Mouse (Mus musculus) stomach, postnatal 0 days (tissue): Measurements from ENCODE around the gene Cd38. TPM values are rescaled to one million over a fixed set of nuclear protein-coding genes. Genes with fewer than 3 reads are reported as not detected.

ENCODE experiments used
- ATAC-seq: fragments of 200-750 bp; cut with Nextera tagmentation; 2 replicates; pipeline ENCODE4 v1.8.0; 2017; ENCODE audit not compliant: low FRiP score, low TSS enrichment
- DNase-seq: peaks from one replicate; pipeline ENCODE4 v3.0.0-alpha.2; 2016; ENCODE audit warnings: low spot score
- H3K27ac ChIP-seq: fragments of 300-500 bp; sonication (generic); replicated peaks from 2 replicates; pipeline ENCODE4 v1.5.1; 2014; ENCODE audit warnings: mild to moderate bottlenecking, control low read depth
- H3K27me3 ChIP-seq: fragments of 300-500 bp; sonication (generic); 2 replicates; pipeline ENCODE4 v1.6.1; 2014; ENCODE audit warnings: low read length; ENCODE audit not compliant: control insufficient read depth, insufficient read depth
- H3K36me3 ChIP-seq: fragments of 300-500 bp; sonication (generic); 2 replicates; pipeline ENCODE4 v1.6.1; 2014; ENCODE audit warnings: low read length, mixed read lengths; ENCODE audit not compliant: control insufficient read depth, insufficient read depth
- H3K4me1 ChIP-seq: fragments of 300-500 bp; sonication (generic); replicated peaks from 2 replicates; pipeline ENCODE4 v1.6.1; 2014; ENCODE audit warnings: antibody characterized with exemption; ENCODE audit not compliant: control insufficient read depth, insufficient read depth
- H3K4me2 ChIP-seq: fragments of 300-500 bp; sonication (generic); replicated peaks from 2 replicates; pipeline ENCODE4 v1.6.1; 2014; ENCODE audit warnings: low read depth, mild to moderate bottlenecking, control low read depth, moderate library complexity
- H3K4me3 ChIP-seq: fragments of 300-500 bp; sonication (generic); 2 replicates; pipeline ENCODE4 v1.5.1; 2014; ENCODE audit warnings: low read depth, low read length, control low read depth
- H3K9ac ChIP-seq: fragments of 300-500 bp; sonication (generic); 2 replicates; pipeline ENCODE4 v1.6.1; 2014; ENCODE audit warnings: mild to moderate bottlenecking, low read length, control low read depth, mixed read lengths
- H3K9me3 ChIP-seq: fragments of 300-500 bp; sonication (generic); 2 replicates; pipeline ENCODE4 v1.6.1; 2016; ENCODE audit warnings: low read length; ENCODE audit not compliant: control insufficient read depth
- CTCF ChIP-seq: IDR thresholded peaks from 2 replicates; pipeline ENCODE4 v1.5.1; 2016; ENCODE audit warnings: antibody characterized with exemption, low read depth, mild to moderate bottlenecking, moderate library complexity
- EP300 ChIP-seq: optimal IDR thresholded peaks from 2 replicates; pipeline ENCODE3; 2016; ENCODE audit warnings: antibody characterized with exemption
- WGBS: fragments of 180-500 bp; shearing (Covaris S2); extraction: QIAGEN DNeasy Blood & Tissue Kit; methylation state at CpG from one replicate; pipeline ENCODE4 v1.1.7; 2014; 5-methylcytosine and 5-hydroxymethylcytosine counted together
- polyA plus RNA-seq: library from polyadenylated mRNA; unstranded; fragments of >200 nt; fragmentation: Nextera tagmentation; extraction: Ambion mirVana; gene quantifications from 2 replicates; pipeline ENCODE4 v1.2.1, GENCODE M21; 2015

Cd38 gene
- polyA plus RNA-seq, 1 experiment from 2014 or later: 5.1 TPM

DNA sequence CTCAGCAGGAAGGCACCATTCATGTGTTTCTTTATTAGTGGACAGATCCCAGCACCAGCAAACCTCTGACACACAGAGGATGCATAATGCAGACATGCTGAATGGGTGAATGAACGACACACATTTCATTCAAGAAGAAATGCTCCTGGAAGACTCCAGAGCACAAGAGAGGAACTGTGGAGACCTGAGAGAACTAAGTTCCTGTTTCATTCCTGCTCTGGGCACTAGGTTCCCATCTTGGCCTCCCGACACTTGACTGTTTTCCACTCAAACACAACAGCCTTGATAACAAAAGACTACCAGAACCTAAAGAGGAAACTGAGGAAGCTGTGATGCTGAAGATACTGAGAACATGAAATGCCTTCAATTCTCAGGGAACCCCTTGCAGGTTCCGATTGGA is 20.1 kb upstream of the Cd38 start:
- 91% methylated on average over 3 of the region's 3 CpGs for WGBS
- Histone ChIP-seq H3K4me1 (no peaks in the 10 kb centered on the region), H3K27me3 (no peaks in the 10 kb centered on the region), H3K4me3 (no peak overlapping the region), H3K9ac (no peak overlapping the region), H3K4me2 (no peak overlapping the region), H3K36me3 (no peaks in the 10 kb centered on the region), H3K9me3 (no peaks in the 10 kb centered on the region), H3K27ac (no peak overlapping the region)
- DNase-seq (no peak), ATAC-seq (no peak)
- no peak for TF ChIP-seq CTCF
- no peak for TF ChIP-seq EP300

GRCm38 (mm10) chr5:43853096-43853867 is 15.1 kb upstream of the Cd38 start:
- no peaks in the 10 kb centered on the region for H3K9me3 ChIP-seq
- no peaks in the 10 kb centered on the region for H3K4me1 ChIP-seq
- no peaks in the 10 kb centered on the region for H3K27me3 ChIP-seq
- WGBS: 79% methylated on average over 11 of the region's 11 CpGs
- H3K4me3 ChIP-seq: no peak overlapping the region
- H3K27ac ChIP-seq: no peak overlapping the region
- H3K4me2 ChIP-seq: no peak overlapping the region
- no peak overlapping the region for H3K9ac ChIP-seq
- DNase-seq: no peak
- no peak for ATAC-seq
- TF ChIP-seq EP300 (no peak), CTCF (no peak)
- no peaks in the 10 kb centered on the region for H3K36me3 ChIP-seq

- H3K9me3 ChIP-seq: no peaks in the 10 kb centered on the region
- no peak for TF ChIP-seq EP300
- TF ChIP-seq CTCF: no peak
- 77% methylated on average over 7 of the region's 7 CpGs for WGBS
These were observed 14.4 kb upstream of the Cd38 start for GRCm38 (mm10) chr5:43853868-43854488.

DNA sequence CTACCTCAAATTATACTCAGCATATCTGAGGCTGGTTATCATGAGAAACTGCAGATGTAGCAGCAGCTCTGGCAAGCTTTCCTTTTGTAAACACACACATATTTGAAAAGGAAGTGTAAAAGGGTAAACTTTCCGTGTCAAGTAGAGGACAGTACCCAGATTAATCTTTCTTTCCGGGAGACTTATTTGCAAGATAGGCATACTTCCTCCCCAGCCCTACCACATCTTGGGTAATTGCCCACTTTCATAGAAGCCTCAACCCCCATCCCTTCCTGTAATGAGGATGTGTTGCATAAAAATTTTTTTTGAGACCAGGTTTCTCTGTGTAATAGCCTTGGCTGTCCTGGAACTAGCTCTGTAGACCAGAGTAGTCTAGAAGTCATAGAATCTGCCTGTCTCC is 12.6 kb upstream of the Cd38 start:
- TF ChIP-seq EP300 (no peak), CTCF (no peak)
- Histone ChIP-seq H3K9ac (no peak overlapping the region), H3K36me3 (no peaks in the 10 kb centered on the region), H3K4me1 (no peaks in the 10 kb centered on the region), H3K9me3 (no peaks in the 10 kb centered on the region), H3K27ac (no peak overlapping the region), H3K4me3 (no peak overlapping the region), H3K27me3 (no peaks in the 10 kb centered on the region), H3K4me2 (no peak overlapping the region)
- WGBS: 2% methylated on average over 2 of the region's 2 CpGs
- ATAC-seq (peak; percentile 76; the same call in 1 of the 2 replicates), DNase-seq (no peak)

More at GRCm38 (mm10) chr5:43853868-43854488, 14.4 kb upstream of the Cd38 start:
- no peak for ATAC-seq
- DNase-seq: no peak
- no peaks in the 10 kb centered on the region for H3K36me3 ChIP-seq
- no peak overlapping the region for H3K9ac ChIP-seq
- H3K4me3 ChIP-seq: no peak overlapping the region
- H3K4me1 ChIP-seq: no peaks in the 10 kb centered on the region
- H3K27me3 ChIP-seq: no peaks in the 10 kb centered on the region
- no peak overlapping the region for H3K4me2 ChIP-seq
- H3K27ac ChIP-seq: no peak overlapping the region

- Histone ChIP-seq H3K4me2 (no peak overlapping the region), H3K27ac (no peak overlapping the region), H3K27me3 (no peaks in the 10 kb centered on the region), H3K9ac (no peak overlapping the region), H3K9me3 (no peaks in the 10 kb centered on the region), H3K36me3 (no peaks in the 10 kb centered on the region), H3K4me1 (no peaks in the 10 kb centered on the region), H3K4me3 (no peak overlapping the region)
- ATAC-seq (no peak), DNase-seq (no peak)
- TF ChIP-seq EP300 (no peak), CTCF (no peak)
- WGBS: 74% methylated on average over 8 of the region's 8 CpGs
These were observed 8.7 kb upstream of the Cd38 start for GRCm38 (mm10) chr5:43859663-43860062.

DNA sequence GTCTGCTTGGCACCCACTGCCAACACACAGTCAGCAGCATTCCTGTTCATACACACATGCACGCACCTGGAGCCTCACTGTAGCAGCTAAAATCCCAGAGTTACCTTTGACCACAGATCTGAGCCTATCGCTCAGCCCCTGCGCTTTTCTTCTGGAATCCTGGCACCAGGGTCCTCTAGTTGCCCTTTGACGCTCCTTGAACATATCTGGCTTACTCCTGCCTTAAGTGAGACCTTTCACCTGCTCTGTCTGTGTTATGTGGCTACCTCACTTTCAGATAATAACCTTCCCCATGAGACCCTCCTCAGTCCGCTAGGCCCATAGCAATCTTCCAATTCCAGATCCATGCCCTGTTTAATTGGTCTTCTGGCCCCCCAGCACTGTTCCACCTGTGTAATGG is 8.3 kb upstream of the Cd38 start:
- Histone ChIP-seq H3K4me1 (no peaks in the 10 kb centered on the region), H3K36me3 (no peaks in the 10 kb centered on the region), H3K27ac (no peak overlapping the region), H3K9ac (no peak overlapping the region), H3K4me3 (no peak overlapping the region), H3K4me2 (no peak overlapping the region), H3K27me3 (no peaks in the 10 kb centered on the region), H3K9me3 (no peaks in the 10 kb centered on the region)
- DNase-seq (no peak), ATAC-seq (no peak)
- TF ChIP-seq CTCF (no peak), EP300 (no peak)
- 86% methylated on average over 5 of the region's 5 CpGs for WGBS
